Mouse (Mus musculus): ENCODE measurements at regions not wholly inside any gene's neighbourhood (a gene's known extent, or its start where the extent isn't known, plus 50 kb on each side); places are given as distances from the start of the nearest gene placed in this dataset.
A peak's percentile ranks its signal among the peaks of the same experiment; 100 is the strongest.

GRCm38 (mm10) chr7:72027006-72027405 lies 279.4 kb downstream of the Mctp2 start:
- DNase-seq (ENCODE audit: low spot score in 2 of 2): no peak

DNA sequence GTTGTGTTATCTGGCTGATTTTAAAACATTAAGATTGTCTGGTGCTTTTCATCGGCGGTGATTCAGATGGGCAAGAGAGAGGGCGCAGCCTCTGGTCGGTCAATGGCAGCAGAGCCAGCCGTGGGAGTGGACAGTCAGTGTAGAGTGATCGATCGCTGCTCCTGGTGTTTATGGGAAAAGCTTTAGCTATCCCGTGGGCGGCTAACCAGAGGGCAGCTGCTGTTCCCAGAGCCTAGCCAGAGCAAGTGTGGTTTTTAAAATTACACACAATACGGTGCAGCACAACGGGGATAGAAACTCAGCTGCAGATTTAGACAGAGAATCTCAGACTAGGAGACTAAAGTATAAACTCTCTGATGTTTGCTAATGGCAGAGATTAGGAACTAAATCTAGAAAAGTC lies 297.3 kb downstream of the Mctp2 start:
- DNase-seq (ENCODE audit: low spot score in 2 of 2): no peak

GRCm38 (mm10) chr7:72004311-72004710 lies 302.1 kb downstream of the Mctp2 start:
- no peak for DNase-seq (ENCODE audit: low spot score in 2 of 2)

DNA sequence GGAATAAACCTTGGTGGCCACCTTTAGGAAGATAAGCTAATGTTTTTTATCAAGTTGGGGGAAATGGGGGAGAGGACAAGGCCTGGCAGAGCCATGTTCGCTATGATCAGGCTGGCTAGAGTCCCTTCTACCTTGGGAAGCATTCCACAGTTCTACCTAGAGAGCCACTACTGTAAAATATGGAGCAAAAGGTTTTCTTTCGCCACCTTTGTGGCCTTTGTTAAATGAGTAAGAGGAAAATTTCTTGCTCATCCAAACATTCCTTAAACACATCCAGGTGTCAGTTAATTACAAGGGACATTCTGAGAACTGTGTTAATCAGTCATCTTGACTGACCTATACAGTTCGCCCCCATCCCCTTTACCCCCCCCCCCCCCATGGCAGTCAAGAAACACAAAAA lies 313.9 kb downstream of the Mctp2 start:
- DNase-seq (ENCODE audit: low spot score in 2 of 2): no peak

- no peak for DNase-seq (ENCODE audit: low spot score in 2 of 2)
Observed at GRCm38 (mm10) chr7:71991835-71992234, 314.6 kb downstream of the Mctp2 start.

GRCm38 (mm10) chr7:71991206-71991605 lies 315.2 kb downstream of the Mctp2 start:
- no peak for DNase-seq (ENCODE audit: low spot score in 2 of 2)

DNA sequence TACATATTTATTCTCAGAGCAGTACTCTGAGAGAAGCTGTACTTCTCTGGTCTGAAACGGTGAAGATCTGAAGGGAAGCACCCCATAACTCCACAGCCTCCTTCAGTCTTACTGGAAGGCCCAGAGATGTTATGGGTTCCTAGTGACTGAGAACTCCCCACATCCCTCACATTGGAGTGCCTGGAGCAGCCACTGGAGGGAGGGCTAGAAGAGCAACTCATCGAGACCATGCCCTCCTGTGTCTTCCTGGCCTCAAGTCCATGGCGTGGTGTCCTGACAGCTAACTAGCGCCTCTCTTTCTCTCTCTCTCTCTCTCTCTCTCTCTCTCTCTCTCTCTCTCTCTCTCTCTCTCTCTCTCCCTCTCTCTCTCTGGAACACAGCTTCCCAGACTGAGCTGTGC lies 340.4 kb downstream of the Mctp2 start:
- DNase-seq (ENCODE audit: low spot score in 2 of 2): no peak

GRCm38 (mm10) chr7:71963456-71963855 lies 343.0 kb downstream of the Mctp2 start:
- DNase-seq (ENCODE audit: low spot score in 2 of 2): no peak

- no peak for DNase-seq (ENCODE audit: low spot score in 2 of 2)
Observed at GRCm38 (mm10) chr7:71962851-71963250, 343.6 kb downstream of the Mctp2 start.

- peak; percentile 3 to 21 for DNase-seq (ENCODE audit: low spot score in 2 of 2)
Observed at GRCm38 (mm10) chr7:71960453-71961230, 345.8 kb downstream of the Mctp2 start.

DNA sequence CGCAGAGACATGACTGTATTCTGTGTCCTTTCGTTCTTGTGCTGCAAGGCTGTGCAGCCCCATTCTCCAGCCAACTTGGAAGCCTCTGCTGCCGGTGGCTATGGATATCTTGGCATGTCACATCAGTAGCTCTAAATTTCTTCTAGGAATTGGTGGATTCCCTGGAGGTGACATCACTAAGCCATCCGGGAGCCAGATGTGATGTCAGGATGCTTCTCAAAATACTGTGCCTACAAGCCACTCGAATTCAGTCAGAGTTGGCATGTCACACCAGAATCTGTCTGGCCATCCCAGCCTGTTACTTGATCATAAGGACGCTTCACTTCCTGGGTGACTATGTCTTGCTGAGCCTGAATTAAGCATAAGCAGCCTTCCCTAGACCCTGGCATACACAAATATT lies 359.9 kb downstream of the Mctp2 start:
- DNase-seq (ENCODE audit: low spot score in 2 of 2): no peak

GRCm38 (mm10) chr7:71943078-71944042 lies 363.0 kb downstream of the Mctp2 start:
- DNase-seq (ENCODE audit: low spot score in 2 of 2): no peak

DNA sequence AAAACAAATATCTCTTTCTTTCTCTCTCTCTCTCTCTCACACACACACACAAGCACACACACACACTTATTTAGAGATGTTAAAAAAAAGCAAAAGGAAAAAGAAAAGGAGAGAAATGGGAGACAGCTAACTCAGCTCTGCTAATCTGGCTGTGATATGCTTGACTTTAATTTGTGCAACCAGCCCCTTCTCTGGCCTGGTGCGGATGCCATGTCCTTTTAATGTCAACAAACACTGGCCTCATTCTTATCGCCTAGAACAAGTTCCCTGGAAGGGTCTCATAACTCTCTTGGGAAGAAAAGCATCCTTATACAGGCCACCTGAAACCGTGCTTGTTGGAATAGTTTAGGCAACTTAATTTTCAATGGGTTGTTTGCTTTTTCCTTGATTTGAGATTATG lies 368.7 kb downstream of the Mctp2 start:
- no peak for DNase-seq (ENCODE audit: low spot score in 2 of 2)

GRCm38 (mm10) chr7:71936690-71937089 lies 369.7 kb downstream of the Mctp2 start:
- no peak for DNase-seq (ENCODE audit: low spot score in 2 of 2)
